Mouse (Mus musculus): ENCODE data around the gene Chic2.
A peak's percentile ranks its signal among the peaks of the same experiment; 100 is the strongest.

Chic2 gene

GRCm38 (mm10) chr5:74975507-74975906 lies 69.1 kb downstream of the Chic2 start:
- DNase-seq (ENCODE audit: low spot score in 2 of 2) = no peak

- DNase-seq (ENCODE audit: low spot score in 2 of 2) = peak; percentile 37 to 66
Measured at GRCm38 (mm10) chr5:74974726-74975411, 69.7 kb downstream of the Chic2 start.

GRCm38 (mm10) chr5:74974061-74974581 lies 70.5 kb downstream of the Chic2 start:
- DNase-seq (ENCODE audit: low spot score in 2 of 2) = peak in 1 of 2 experiments; percentile 23

- no peak for DNase-seq (ENCODE audit: low spot score in 2 of 2)
Measured at GRCm38 (mm10) chr5:74971418-74971817, 73.2 kb downstream of the Chic2 start.

- no peak for DNase-seq (ENCODE audit: low spot score in 2 of 2)
Measured at GRCm38 (mm10) chr5:74969341-74969740, 75.2 kb downstream of the Chic2 start.

GRCm38 (mm10) chr5:74967882-74968281 lies 76.7 kb downstream of the Chic2 start:
- no peak for DNase-seq (ENCODE audit: low spot score in 2 of 2)

- no peak for DNase-seq (ENCODE audit: low spot score in 2 of 2)
Measured at GRCm38 (mm10) chr5:74966891-74967290, 77.7 kb downstream of the Chic2 start.

- DNase-seq (ENCODE audit: low spot score in 2 of 2) = no peak
Measured at GRCm38 (mm10) chr5:74962771-74963170, 81.8 kb downstream of the Chic2 start.

GRCm38 (mm10) chr5:74960840-74961543 lies 83.6 kb downstream of the Chic2 start:
- no peak for DNase-seq (ENCODE audit: low spot score in 2 of 2)

GRCm38 (mm10) chr5:74960306-74960705 lies 84.3 kb downstream of the Chic2 start:
- no peak for DNase-seq (ENCODE audit: low spot score in 2 of 2)

- no peak for DNase-seq (ENCODE audit: low spot score in 2 of 2)
Measured at GRCm38 (mm10) chr5:74957293-74958076, 87.1 kb downstream of the Chic2 start.

- DNase-seq (ENCODE audit: low spot score in 2 of 2) = no peak
Measured at GRCm38 (mm10) chr5:74956335-74956734, 88.2 kb downstream of the Chic2 start.

- no peak for DNase-seq (ENCODE audit: low spot score in 2 of 2)
Measured at GRCm38 (mm10) chr5:74955565-74955964, 89.0 kb downstream of the Chic2 start.

GRCm38 (mm10) chr5:74952938-74953337 lies 91.6 kb downstream of the Chic2 start:
- DNase-seq (ENCODE audit: low spot score in 2 of 2) = no peak

GRCm38 (mm10) chr5:74951375-74951774 lies 93.2 kb downstream of the Chic2 start:
- DNase-seq (ENCODE audit: low spot score in 2 of 2) = no peak

- no peak for DNase-seq (ENCODE audit: low spot score in 2 of 2)
Measured at GRCm38 (mm10) chr5:74949298-74949697, 95.3 kb downstream of the Chic2 start.

GRCm38 (mm10) chr5:74948482-74948881 lies 96.1 kb downstream of the Chic2 start:
- DNase-seq (ENCODE audit: low spot score in 2 of 2) = no peak
